Mouse (Mus musculus) MEL (cell line): Measurements from ENCODE around the gene Klhl42. TPM values are rescaled to one million over a fixed set of nuclear protein-coding genes. Genes with fewer than 3 reads are reported as not detected.

Experiments used
- DNase-seq: peaks from one replicate; pipeline ENCODE4 v3.0.0; 2011; ENCODE audit warnings: low read depth, low spot score
- H3K27ac ChIP-seq: 2 replicates; pipeline ENCODE4 v1.5.1; 2012; ENCODE audit warnings: low read depth, mild to moderate bottlenecking, control low read depth, low read length, moderate library complexity; ENCODE audit not compliant: control insufficient read depth
- H3K27me3 ChIP-seq, 2 experiments: fragments of 150-350 bp in 1 of 2; sonication (generic) in 1 of 2; 2 replicates each; pipeline ENCODE4 v1.6.1; 2012; ENCODE audit warnings: low read length in 2 of 2, mild to moderate bottlenecking in 2 of 2, improper control_type of control experiment in 1 of 2, moderate library complexity in 1 of 2; ENCODE audit not compliant: insufficient read depth in 2 of 2, control insufficient read depth in 1 of 2
- H3K36me3 ChIP-seq, 2 experiments: 2 replicates each; pipeline ENCODE4 v1.6.1; 2012 to 2014; ENCODE audit warnings: low read length in 2 of 2, improper control_type of control experiment in 1 of 2, inconsistent platforms in 1 of 2, mild to moderate bottlenecking in 1 of 2; ENCODE audit not compliant: insufficient read depth in 2 of 2, control insufficient read depth in 1 of 2
- H3K4me1 ChIP-seq, 2 experiments: fragments of 150-350 bp in 1 of 2; sonication (generic) in 1 of 2; 2 replicates each; pipeline ENCODE4 v1.6.1; 2012; ENCODE audit warnings: low read length in 2 of 2, improper control_type of control experiment in 1 of 2, mild to moderate bottlenecking in 1 of 2; ENCODE audit not compliant: insufficient read depth in 2 of 2, control insufficient read depth in 1 of 2
- H3K4me3 ChIP-seq, 2 experiments: fragments of 150-350 bp in 1 of 2; sonication (generic) in 1 of 2; 2 replicates each; pipeline ENCODE4 v1.5.1; 2012; ENCODE audit warnings: low read depth in 2 of 2, low read length in 2 of 2, mild to moderate bottlenecking in 2 of 2, moderate library complexity in 2 of 2, control low read depth in 1 of 2, improper control_type of control experiment in 1 of 2; ENCODE audit not compliant: control insufficient read depth in 1 of 2, insufficient read depth in 1 of 2
- H3K79me2 ChIP-seq: 2 replicates; pipeline ENCODE4 v1.6.1; 2012; ENCODE audit warnings: mild to moderate bottlenecking, low read length, moderate library complexity; ENCODE audit not compliant: control insufficient read depth, poor library complexity, insufficient read depth
- H3K9ac ChIP-seq: 2 replicates; pipeline ENCODE4 v1.6.1; 2012; ENCODE audit warnings: low read depth, mild to moderate bottlenecking, control low read depth, low read length, moderate library complexity; ENCODE audit not compliant: control insufficient read depth, poor library complexity, severe bottlenecking
- H3K9me3 ChIP-seq: fragments of 150-350 bp; sonication (generic); replicated peaks from 2 replicates; pipeline ENCODE4 v1.6.1; 2012; ENCODE audit warnings: mild to moderate bottlenecking, low read length, improper control_type of control experiment, moderate library complexity; ENCODE audit not compliant: insufficient read depth
- GATA1 ChIP-seq: IDR thresholded peaks from 2 replicates; pipeline ENCODE4 v1.6.1; 2011; ENCODE audit warnings: low read depth, low read length, improper control_type of control experiment
- KAT2A ChIP-seq: conservative IDR thresholded peaks from 2 replicates; pipeline ENCODE4 v1.6.1; 2012; ENCODE audit warnings: low read depth, low read length, improper control_type of control experiment, inconsistent platforms
- MYB ChIP-seq: IDR thresholded peaks from 2 replicates; pipeline ENCODE4 v1.6.1; 2011; ENCODE audit warnings: mild to moderate bottlenecking, low read depth, low read length, improper control_type of control experiment
- POLR2A ChIP-seq, 2 experiments: IDR thresholded peaks; 2 replicates each; pipeline ENCODE4 v1.6.1; 2011 to 2012; ENCODE audit warnings: low read length in 2 of 2, mild to moderate bottlenecking in 2 of 2, control low read depth in 1 of 2, improper control_type of control experiment in 1 of 2, low read depth in 1 of 2, moderate library complexity in 1 of 2; ENCODE audit not compliant: control insufficient read depth in 1 of 2, insufficient read depth in 1 of 2, poor library complexity in 1 of 2
- POLR2AphosphoS2 ChIP-seq: IDR thresholded peaks from 2 replicates; pipeline ENCODE4 v1.6.1; 2011; ENCODE audit warnings: low read length, improper control_type of control experiment
- SIN3A ChIP-seq: IDR thresholded peaks from 2 replicates; pipeline ENCODE4 v1.6.1; 2012; ENCODE audit warnings: low read length, improper control_type of control experiment, inconsistent platforms
- TAL1 ChIP-seq: IDR thresholded peaks from 2 replicates; pipeline ENCODE4 v1.6.1; 2012; ENCODE audit warnings: mild to moderate bottlenecking, inconsistent platforms, low read length, moderate library complexity, mixed read lengths
- UBTF ChIP-seq: IDR thresholded peaks from 2 replicates; pipeline ENCODE4 v1.6.1; 2012; ENCODE audit warnings: low read depth, mild to moderate bottlenecking, inconsistent platforms, low read length, improper control_type of control experiment, moderate library complexity, borderline replicate concordance; ENCODE audit not compliant: insufficient read depth
- USF1 ChIP-seq: IDR thresholded peaks from 2 replicates; pipeline ENCODE4 v1.6.1; 2014; ENCODE audit warnings: low read depth, mild to moderate bottlenecking, inconsistent platforms, low read length, improper control_type of control experiment, moderate library complexity
- USF2 ChIP-seq, 2 experiments: IDR thresholded peaks; 2 replicates each; pipeline ENCODE4 v1.6.1; 2011 to 2012; ENCODE audit warnings: improper control_type of control experiment in 2 of 2, low read length in 2 of 2, borderline replicate concordance in 1 of 2, inconsistent platforms in 1 of 2, low read depth in 1 of 2, mild to moderate bottlenecking in 1 of 2; ENCODE audit not compliant: insufficient read depth in 1 of 2
- ZC3H11A ChIP-seq: IDR thresholded peaks from 2 replicates; pipeline ENCODE4 v1.6.1; 2012; ENCODE audit warnings: low read depth, mild to moderate bottlenecking, inconsistent platforms, low read length, improper control_type of control experiment
- polyA plus RNA-seq, 2 experiments: library from polyadenylated mRNA; stranded (reverse) in 1 of 2; unstranded in 1 of 2; fragments of >175 nt in 1 of 2; fragments of >200 nt in 1 of 2; gene quantifications; 2 replicates each; pipeline versions ENCODE4 v1.2.1 to v1.2.4; 2012; ENCODE audit warnings: low replicate concordance in 2 of 2, low read depth in 1 of 2; ENCODE audit not compliant: insufficient read length in 2 of 2, insufficient read depth in 1 of 2, missing spikeins in 1 of 2
- total RNA-seq: library from RNA; depleted of rRNA; stranded (reverse); fragments of 300-350 nt; gene quantifications from 2 replicates; pipeline ENCODE4 v1.2.3, GENCODE M21; 2012

Klhl42 gene
- total and polyA plus RNA-seq, 3 experiments, result 8.2 to 10.9 TPM; not detected in 1

DNA sequence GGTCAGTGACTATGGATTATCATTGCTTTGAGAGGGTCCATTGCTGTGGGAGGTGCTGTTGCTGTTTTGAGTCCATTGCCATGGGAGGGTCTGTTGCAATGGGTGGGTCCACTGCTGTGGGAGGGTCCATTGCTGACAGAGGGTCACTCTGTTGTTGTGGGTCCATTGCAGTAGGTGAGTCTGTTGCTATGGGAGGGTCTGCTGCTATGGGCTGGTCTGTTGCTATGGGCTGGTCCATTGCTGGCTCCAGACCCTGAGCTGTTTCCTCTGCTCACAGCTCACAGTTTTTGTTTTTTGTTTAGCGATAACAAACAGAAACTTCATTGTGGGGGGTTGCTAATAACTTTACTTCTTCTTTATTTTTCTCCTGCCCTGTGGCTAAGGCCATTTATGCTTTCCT is 14.3 kb downstream of the Klhl42 start:
- Histone ChIP-seq H3K27me3 (no peaks in the 10 kb centered on the region), H3K9me3 (no peaks in the 10 kb centered on the region), H3K4me3 (no peak overlapping the region), H3K36me3 (peaks cover 0 to 13% of the 10 kb centered on the region in 2 experiments; a peak in 2 of 4 replicates), H3K4me1 (no peaks in the 10 kb centered on the region; a peak in 2 of 4 replicates), H3K9ac (no peak overlapping the region), H3K79me2 (peaks cover 2% of the 10 kb centered on the region; the same call in 1 of the 2 replicates), H3K27ac (no peak overlapping the region)
- no peak for DNase-seq
- no peak for TF ChIP-seq USF1

DNA sequence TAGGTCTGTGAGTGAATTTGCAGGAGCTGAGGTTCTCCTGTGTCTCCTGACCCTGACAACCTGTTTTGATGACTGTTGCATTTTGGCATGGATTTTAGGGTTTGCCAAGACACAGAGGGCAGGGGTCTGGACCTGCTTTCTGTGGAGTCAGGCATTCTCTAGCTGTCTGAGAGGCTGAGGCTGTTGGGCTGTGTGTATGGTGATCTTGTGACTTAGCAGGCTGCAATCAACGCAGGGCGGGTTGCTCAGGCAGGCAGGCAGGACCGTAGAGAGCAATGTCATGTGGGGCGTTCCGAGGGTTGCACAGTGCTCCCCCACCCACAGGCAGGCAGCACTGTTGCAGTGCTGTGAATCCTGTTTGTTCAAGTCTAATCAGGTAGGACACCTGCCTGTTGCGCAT is 15.5 kb downstream of the Klhl42 start:
- TF ChIP-seq SIN3A (no peak), USF1 (no peak), TAL1 (no peak), GATA1 (no peak), MYB (no peak), ZC3H11A (no peak)
- Histone ChIP-seq H3K9ac (no peak overlapping the region), H3K79me2 (peaks cover 2% of the 10 kb centered on the region; the same call in 1 of the 2 replicates), H3K4me3 (no peak overlapping the region), H3K27ac (no peak overlapping the region), H3K9me3 (no peaks in the 10 kb centered on the region), H3K27me3 (no peaks in the 10 kb centered on the region), H3K36me3 (peaks cover 0 to 11% of the 10 kb centered on the region in 2 experiments; a peak in 2 of 4 replicates), H3K4me1 (no peaks in the 10 kb centered on the region; a peak in 2 of 4 replicates)
- DNase-seq, result no peak

DNA sequence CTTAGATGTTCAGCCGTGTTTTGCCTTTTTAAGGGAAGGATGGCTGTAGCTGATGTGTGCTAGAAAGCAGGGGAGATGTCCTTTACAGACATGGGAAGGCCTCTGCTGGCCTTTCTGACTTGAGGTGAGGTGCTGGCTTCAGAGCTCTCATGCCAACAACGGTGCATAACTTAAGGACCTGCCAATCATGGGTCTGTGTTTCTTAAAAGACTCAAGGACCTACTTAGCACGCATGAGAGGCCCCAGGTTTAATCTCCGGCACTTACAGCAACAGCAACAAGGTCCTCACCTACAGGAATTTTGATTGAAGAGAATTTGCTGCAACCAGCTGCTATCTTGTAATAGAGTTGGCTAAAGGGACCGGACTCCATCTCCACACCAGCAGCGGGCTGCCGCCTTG is 18.1 kb downstream of the Klhl42 start:
- DNase-seq, result no peak
- TF ChIP-seq KAT2A (no peak), POLR2AphosphoS2 (no peak), USF2 (IDR thresholded peaks at IDR 0.05; ENCODE audit: borderline replicate concordance in 1 of 2, insufficient read depth in 1 of 2, low read depth in 1 of 2, low read length in 2 of 2) (no peak), POLR2A (IDR thresholded peaks at IDR 0.05; ENCODE audit: control insufficient read depth in 1 of 2, insufficient read depth in 1 of 2, low read depth in 1 of 2, low read length in 2 of 2, poor library complexity in 1 of 2) (no peak), UBTF (no peak)
- no peaks in the 10 kb centered on the region for H3K9me3 ChIP-seq
- H3K9ac ChIP-seq, result no peak overlapping the region
- H3K79me2 ChIP-seq, result no peaks in the 10 kb centered on the region
- H3K27me3 ChIP-seq, result no peaks in the 10 kb centered on the region
- no peak overlapping the region for H3K27ac ChIP-seq
- H3K4me3 ChIP-seq, result no peak overlapping the region
- no peaks in the 10 kb centered on the region; a peak in 2 of 4 replicates for H3K4me1 ChIP-seq
- peaks cover 0 to 7% of the 10 kb centered on the region in 2 experiments; a peak in 2 of 4 replicates for H3K36me3 ChIP-seq
